ENCODE assay signal across 18 mouse cellular contexts in the genomic region with DNA sequence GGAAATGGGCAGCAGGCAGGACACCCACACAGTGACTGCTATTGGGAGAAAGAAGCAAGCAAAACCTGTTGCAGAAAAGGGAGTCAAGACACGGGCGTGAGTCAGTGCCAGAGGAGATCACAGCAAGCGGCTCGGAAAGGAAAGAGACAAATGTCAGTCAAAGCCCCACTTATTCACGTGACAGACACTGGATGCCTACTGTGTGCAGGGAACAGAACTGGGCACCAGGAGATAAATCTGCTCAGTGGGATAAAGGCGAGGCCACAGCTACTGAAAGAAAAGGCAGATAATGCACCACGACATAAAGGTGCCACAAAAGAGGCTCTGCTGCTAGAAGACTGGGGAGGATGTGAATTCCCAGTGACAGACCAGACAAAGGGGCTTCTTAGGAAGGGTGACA. TPM values are rescaled to one million over a fixed set of nuclear protein-coding genes. Genes with fewer than 3 reads are reported as not detected.
DNase-seq lines count a peak whose midpoint lies in the region; ATAC-seq and TF ChIP-seq lines count a peak whose summit lies in the region.
"Had no signal": no experiment of that assay in that cellular context is flagged by ENCODE, and none has a peak within 500 bp of the region (broad histone marks: within the 10 kb centered on the region; RNA-seq: fewer than 3 reads in every experiment).

No protein-coding gene starts in this region.

- H3K27ac ChIP-seq in forebrain, embryonic 13.5 days, result no peak overlapping the region
- H3K27ac ChIP-seq in forebrain, embryonic 14.5 days (ENCODE audit: low read depth, low read length), result no peak overlapping the region
- peak overlapping the region; percentile 25; the same call in 1 of the 2 replicates for H3K27ac ChIP-seq in layer of hippocampus, adult 2 months
- H3K27ac ChIP-seq in neural tube, embryonic 13.5 days (replicated peaks), result 0 out of 2 replicates have a peak overlapping the region, but pooled peaks have one; percentile 2
- no peak overlapping the region for H3K27ac ChIP-seq in liver, embryonic 15.5 days (replicated peaks)
- H3K27ac ChIP-seq: hindbrain, embryonic 13.5 days; lung, embryonic 15.5 days had no signal

- H3K4me2 ChIP-seq in forebrain, embryonic 13.5 days, result peak overlapping the region; percentile 20
- H3K4me2 ChIP-seq in forebrain, embryonic 14.5 days (ENCODE audit: low read length), result no peak overlapping the region
- H3K4me2 ChIP-seq in neural tube, embryonic 13.5 days, result peak overlapping the region; percentile 27
- no peak overlapping the region for H3K4me2 ChIP-seq in liver, embryonic 15.5 days
- H3K4me2 ChIP-seq: hindbrain, embryonic 13.5 days; lung, embryonic 15.5 days had no signal

- no peak for DNase-seq in forebrain, embryonic 14.5 days (ENCODE audit: low spot score)
- DNase-seq in layer of hippocampus, adult 2 months (ENCODE audit: low spot score in 2 of 2), result no peak
- no peak for DNase-seq in layer of hippocampus, adult 11-12 months (ENCODE audit: low spot score)
- DNase-seq in neural tube, embryonic 10.5 days (ENCODE audit: extremely low spot score, low spot score), result no peak
- DNase-seq in gastrocnemius, postnatal 4 days (ENCODE audit: low spot score in 2 of 2), result no peak
- DNase-seq: adrenal gland, adult 2 months; cerebellum, adult 8-10 months; layer of hippocampus, postnatal 36 days; left cerebral cortex, postnatal 4 days; thymus, adult 2 months had no signal

- TF ChIP-seq CTCF in layer of hippocampus, adult 2 months (conservative IDR thresholded peaks at IDR 0.05), result no peak

- H3K27me3 ChIP-seq in forebrain, embryonic 13.5 days, result no peaks in the 10 kb centered on the region
- no peaks in the 10 kb centered on the region for H3K27me3 ChIP-seq in forebrain, embryonic 14.5 days (replicated peaks; ENCODE audit: control insufficient read depth, insufficient read depth, low read length)
- no peaks in the 10 kb centered on the region for H3K27me3 ChIP-seq in neural tube, embryonic 13.5 days
- H3K27me3 ChIP-seq in liver, embryonic 15.5 days, result no peaks in the 10 kb centered on the region
- H3K27me3 ChIP-seq: hindbrain, embryonic 13.5 days; lung, embryonic 15.5 days had no signal

- H3K9me3 ChIP-seq in forebrain, embryonic 13.5 days (replicated peaks), result no peaks in the 10 kb centered on the region
- no peaks in the 10 kb centered on the region for H3K9me3 ChIP-seq in forebrain, embryonic 14.5 days (replicated peaks; ENCODE audit: control insufficient read depth, low read length)
- H3K9me3 ChIP-seq in neural tube, embryonic 13.5 days, result no peaks in the 10 kb centered on the region
- H3K9me3 ChIP-seq in liver, embryonic 15.5 days (replicated peaks), result no peaks in the 10 kb centered on the region
- H3K9me3 ChIP-seq: G1E; hindbrain, embryonic 13.5 days; lung, embryonic 15.5 days had no signal

- no peak for ATAC-seq in forebrain, embryonic 13.5 days
- no peak for ATAC-seq in forebrain, embryonic 14.5 days
- ATAC-seq in neural tube, embryonic 13.5 days (ENCODE audit: low read depth), result no peak
- ATAC-seq in liver, embryonic 15.5 days (ENCODE audit: insufficient read depth), result 0 out of 2 replicates have a peak, but pooled peaks have one; percentile 42
- ATAC-seq: intestine, embryonic 16.5 days had no signal

- peaks cover 34% of the 10 kb centered on the region for H3K4me1 ChIP-seq in forebrain, embryonic 13.5 days
- H3K4me1 ChIP-seq in forebrain, embryonic 14.5 days (ENCODE audit: control insufficient read depth, insufficient read depth, low read length), result peaks cover 18% of the 10 kb centered on the region
- peaks cover 40% of the 10 kb centered on the region for H3K4me1 ChIP-seq in neural tube, embryonic 13.5 days (replicated peaks)
- peaks cover 66% of the 10 kb centered on the region for H3K4me1 ChIP-seq in liver, embryonic 15.5 days (replicated peaks)
- H3K4me1 ChIP-seq: lung, embryonic 15.5 days had no signal

- no peaks in the 10 kb centered on the region for H3K36me3 ChIP-seq in forebrain, embryonic 13.5 days (ENCODE audit: poor library complexity, severe bottlenecking)
- no peaks in the 10 kb centered on the region for H3K36me3 ChIP-seq in forebrain, embryonic 14.5 days (ENCODE audit: control insufficient read depth, insufficient read depth, low read length)
- H3K36me3 ChIP-seq in neural tube, embryonic 13.5 days, result no peaks in the 10 kb centered on the region
- peaks cover 44% of the 10 kb centered on the region for H3K36me3 ChIP-seq in liver, embryonic 15.5 days (replicated peaks)
- H3K36me3 ChIP-seq: hindbrain, embryonic 13.5 days; lung, embryonic 15.5 days had no signal

- H3K9ac ChIP-seq in forebrain, embryonic 13.5 days, result 0 out of 2 replicates have a peak overlapping the region, but pooled peaks have one; percentile 34
- no peak overlapping the region for H3K9ac ChIP-seq in forebrain, embryonic 14.5 days (ENCODE audit: low read length)
- peak overlapping the region; percentile 10; the same call in 1 of the 2 replicates for H3K9ac ChIP-seq in neural tube, embryonic 13.5 days
- H3K9ac ChIP-seq in liver, embryonic 15.5 days, result no peak overlapping the region
- H3K9ac ChIP-seq: hindbrain, embryonic 13.5 days; lung, embryonic 15.5 days had no signal

- 8% methylated on average over 7 of the region's 7 CpGs for WGBS in forebrain, embryonic 13.5 days
- 6% methylated on average over 7 of the region's 7 CpGs for WGBS in forebrain, embryonic 14.5 days
- 11% methylated on average over 7 of the region's 7 CpGs for WGBS in neural tube, embryonic 13.5 days
- 44% methylated on average over 7 of the region's 7 CpGs for WGBS in liver, embryonic 15.5 days (ENCODE audit: insufficient replicate concordance)

- no peak overlapping the region for H3K4me3 ChIP-seq in forebrain, embryonic 13.5 days
- H3K4me3 ChIP-seq in forebrain, embryonic 14.5 days (ENCODE audit: low read depth, low read length), result no peak overlapping the region
- no peak overlapping the region for H3K4me3 ChIP-seq in layer of hippocampus, adult 2 months
- no peak overlapping the region for H3K4me3 ChIP-seq in neural tube, embryonic 13.5 days
- H3K4me3 ChIP-seq in liver, embryonic 15.5 days (replicated peaks), result no peak overlapping the region
- H3K4me3 ChIP-seq: hindbrain, embryonic 13.5 days; lung, embryonic 15.5 days had no signal

RNA-seq across cellular contexts. Expression of gene Rffl, which starts 33.2 kb away (rescaled TPM):
- 14.4 and 15.1 TPM in 2 replicates for polyA plus RNA-seq in forebrain, embryonic 13.5 days (2015; fragmentation: Nextera tagmentation; extraction: Ambion mirVana)
- polyA plus RNA-seq in forebrain, embryonic 14.5 days (2014; fragmentation: Nextera tagmentation; extraction: Ambion mirVana), result 8.4 and 9.8 TPM in 2 replicates
- 10 to 100 TPM in 1 of 2 experiments, 1 to 10 TPM in 1; 9.5 to 10.9 TPM for total RNA-seq in layer of hippocampus, adult 2 months (2021)
- polyA plus RNA-seq in neural tube, embryonic 13.5 days (2015; fragmentation: Nextera tagmentation; extraction: Ambion mirVana), result 4.8 and 6.3 TPM in 2 replicates
- polyA plus RNA-seq in liver, embryonic 15.5 days (2015; fragmentation: Nextera tagmentation; extraction: Ambion mirVana), result 24.5 and 26.0 TPM in 2 replicates
- total RNA-seq in gastrocnemius, postnatal 4 days (2021), result 1 to 10 TPM; 5.4 to 6.0 TPM

RNA-seq across cellular contexts. Expression of gene Rad51d, which starts 52.6 kb away (rescaled TPM):
- 10.9 and 12.8 TPM in 2 replicates for polyA plus RNA-seq in forebrain, embryonic 13.5 days (2015; fragmentation: Nextera tagmentation; extraction: Ambion mirVana)
- 14.2 and 16.8 TPM in 2 replicates for polyA plus RNA-seq in forebrain, embryonic 14.5 days (2014; fragmentation: Nextera tagmentation; extraction: Ambion mirVana)
- total RNA-seq in layer of hippocampus, adult 2 months (2021), result 10 to 100 TPM; 15.1 to 16.4 TPM
- 11.8 and 12.4 TPM in 2 replicates for polyA plus RNA-seq in neural tube, embryonic 13.5 days (2015; fragmentation: Nextera tagmentation; extraction: Ambion mirVana)
- polyA plus RNA-seq in liver, embryonic 15.5 days (2015; fragmentation: Nextera tagmentation; extraction: Ambion mirVana), result 5.6 and 6.2 TPM in 2 replicates
- total RNA-seq in gastrocnemius, postnatal 4 days (2021), result 10 to 100 TPM in 1 of 2 experiments, 1 to 10 TPM in 1; 9.6 to 10.4 TPM

RNA-seq across cellular contexts. Expression of gene Fndc8, which starts 54.1 kb away (rescaled TPM):
- 0.22 and 0.42 TPM in 2 replicates for polyA plus RNA-seq in forebrain, embryonic 13.5 days (2015; fragmentation: Nextera tagmentation; extraction: Ambion mirVana)
- 0.18 and 0.48 TPM in 2 replicates for polyA plus RNA-seq in forebrain, embryonic 14.5 days (2014; fragmentation: Nextera tagmentation; extraction: Ambion mirVana)
- not detected for total RNA-seq in layer of hippocampus, adult 2 months (2021)
- polyA plus RNA-seq in neural tube, embryonic 13.5 days (2015; fragmentation: Nextera tagmentation; extraction: Ambion mirVana), result 0.63 and 0.94 TPM in 2 replicates
- 0.07 and 0.18 TPM in 2 replicates for polyA plus RNA-seq in liver, embryonic 15.5 days (2015; fragmentation: Nextera tagmentation; extraction: Ambion mirVana)
- not detected for total RNA-seq in gastrocnemius, postnatal 4 days (2021)
- total RNA-seq: granulocyte monocyte progenitor cell, adult 5-6 weeks; layer of hippocampus, postnatal 36 days; left cerebral cortex, postnatal 4 days had no signal
- polyA plus RNA-seq: G1E had no signal

RNA-seq across cellular contexts. Expression of gene Lig3, which starts 56.9 kb away (rescaled TPM):
- polyA plus RNA-seq in forebrain, embryonic 13.5 days (2015; fragmentation: Nextera tagmentation; extraction: Ambion mirVana), result 31.4 and 35.9 TPM in 2 replicates
- 32.4 and 36.2 TPM in 2 replicates for polyA plus RNA-seq in forebrain, embryonic 14.5 days (2014; fragmentation: Nextera tagmentation; extraction: Ambion mirVana)
- 10 to 100 TPM; 25.3 to 25.7 TPM for total RNA-seq in layer of hippocampus, adult 2 months (2021)
- polyA plus RNA-seq in neural tube, embryonic 13.5 days (2015; fragmentation: Nextera tagmentation; extraction: Ambion mirVana), result 24.8 and 25.9 TPM in 2 replicates
- 6.6 and 8.4 TPM in 2 replicates for polyA plus RNA-seq in liver, embryonic 15.5 days (2015; fragmentation: Nextera tagmentation; extraction: Ambion mirVana)
- 10 to 100 TPM; 18.9 to 20.7 TPM for total RNA-seq in gastrocnemius, postnatal 4 days (2021)

Comparison
In these comparisons a context has a peak if more than half of its experiments do, and no peak if none do; other contexts are left out.
1. H3K4me2 ChIP-seq: peak in forebrain, embryonic 13.5 days (single experiment) and neural tube, embryonic 13.5 days (single experiment); none in forebrain, embryonic 14.5 days (single experiment) and liver, embryonic 15.5 days (single experiment).
2. H3K9ac ChIP-seq: peak in forebrain, embryonic 13.5 days (single experiment) and neural tube, embryonic 13.5 days (single experiment); none in forebrain, embryonic 14.5 days (single experiment) and liver, embryonic 15.5 days (single experiment).
3. H3K27ac ChIP-seq: peak in layer of hippocampus, adult 2 months (single experiment) and neural tube, embryonic 13.5 days (single experiment); none in forebrain, embryonic 13.5 days (single experiment), forebrain, embryonic 14.5 days (single experiment) and liver, embryonic 15.5 days (single experiment).